Mouse (Mus musculus): ENCODE data around the gene Ugt1a6b.

The Ugt1a6b gene

DNA sequence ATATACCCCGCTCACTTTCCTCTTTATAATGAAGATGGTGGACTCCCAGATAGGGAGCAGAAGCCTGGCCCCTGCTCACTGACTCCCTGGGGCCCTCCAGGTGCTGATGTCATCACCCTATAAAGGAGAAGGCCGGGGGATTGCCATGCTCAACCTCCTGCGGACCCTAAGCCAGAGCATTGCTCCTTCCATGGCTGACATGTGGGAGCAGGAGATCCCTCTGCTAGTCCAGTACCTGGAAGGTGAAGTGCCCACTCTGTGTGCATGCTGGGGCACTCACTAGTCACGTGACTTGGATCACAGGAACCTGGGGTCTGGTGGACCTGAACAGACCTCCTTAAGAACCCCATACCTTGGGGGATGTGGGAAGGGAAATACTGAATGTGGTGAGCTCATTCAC, 137.5 kb downstream of the Ugt1a6b start:
- no peak for DNase-seq (ENCODE audit: low read depth)

DNA sequence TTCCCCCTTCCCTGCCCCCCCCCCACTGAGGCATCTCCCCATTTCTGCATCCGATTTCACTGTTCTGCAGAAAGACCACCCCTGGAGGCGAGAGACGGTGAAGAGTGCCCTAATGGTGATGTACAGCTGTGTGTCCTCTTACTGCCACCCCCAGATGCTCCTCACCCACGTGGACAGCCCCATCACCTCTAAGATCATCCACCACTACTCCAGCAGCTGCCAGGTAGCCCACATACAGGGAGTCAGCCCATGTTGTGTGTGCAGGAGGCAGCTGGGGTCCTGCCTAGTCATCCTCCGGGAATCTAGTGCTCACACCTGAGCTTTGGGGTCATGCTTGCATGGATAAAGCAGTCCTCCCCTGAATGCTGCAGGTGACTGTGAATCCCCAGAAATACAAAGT, 140.8 kb downstream of the Ugt1a6b start:
- DNase-seq (ENCODE audit: low read depth), result no peak

DNA sequence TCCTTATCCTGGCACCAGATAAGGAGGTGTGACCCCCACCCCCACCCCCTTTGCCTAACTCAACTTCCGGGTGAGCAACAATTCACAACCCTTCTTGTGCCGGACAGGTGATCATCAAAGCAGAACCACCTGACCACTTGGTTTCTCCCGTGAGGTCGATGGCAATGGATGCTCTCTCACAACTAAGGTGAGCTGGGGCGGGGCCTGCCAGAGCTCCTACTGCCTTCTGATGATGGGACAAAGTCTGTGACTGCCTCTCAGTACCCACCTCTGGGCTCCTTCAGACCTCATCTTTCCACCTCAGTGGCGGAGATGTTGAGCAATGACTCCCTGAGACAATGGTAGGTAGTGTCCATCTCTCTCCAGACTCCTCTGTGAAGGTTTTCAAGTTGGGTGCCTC, 142.8 kb downstream of the Ugt1a6b start:
- DNase-seq (ENCODE audit: low read depth), result no peak

DNA sequence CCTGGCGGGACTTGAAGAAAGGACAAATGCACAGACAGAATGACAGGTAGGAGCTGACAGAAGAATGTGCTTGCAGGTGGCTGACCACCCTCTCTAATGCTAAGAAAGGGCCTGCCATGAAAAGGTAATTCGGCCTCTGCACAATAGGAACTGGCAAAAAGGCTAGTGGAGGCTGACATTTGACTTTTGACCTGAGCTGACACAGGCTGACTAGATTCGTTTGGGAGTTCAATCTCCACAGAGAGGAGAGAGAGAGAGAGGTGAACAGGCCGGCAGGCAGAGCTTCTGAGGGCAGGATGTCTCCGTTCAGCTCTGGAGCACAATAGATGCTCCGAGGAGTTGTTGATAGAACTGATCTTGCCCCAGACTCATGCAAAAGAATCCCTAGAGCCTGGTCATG, 143.3 kb downstream of the Ugt1a6b start:
- DNase-seq (ENCODE audit: low read depth), result no peak

DNA sequence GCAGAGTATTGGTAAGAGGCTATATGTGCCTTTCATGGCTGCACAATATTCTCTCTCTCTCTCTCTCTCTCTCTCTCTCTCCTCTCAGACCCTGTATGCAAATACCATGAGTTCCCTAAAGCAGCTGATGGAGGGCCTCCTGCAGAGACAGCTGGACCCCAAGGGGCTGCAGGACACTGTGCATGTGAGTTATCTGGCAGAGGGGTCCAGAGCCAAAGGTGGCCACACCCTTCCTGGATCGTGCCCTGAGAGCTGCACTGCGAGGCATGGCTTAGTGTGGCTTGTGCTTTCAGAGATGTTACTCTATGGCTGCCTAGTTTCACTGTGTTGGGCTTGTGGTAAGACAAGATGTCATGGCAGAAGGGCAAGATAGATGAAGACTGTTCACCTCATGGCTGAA, 144.6 kb downstream of the Ugt1a6b start:
- no peak for DNase-seq (ENCODE audit: low read depth)

DNA sequence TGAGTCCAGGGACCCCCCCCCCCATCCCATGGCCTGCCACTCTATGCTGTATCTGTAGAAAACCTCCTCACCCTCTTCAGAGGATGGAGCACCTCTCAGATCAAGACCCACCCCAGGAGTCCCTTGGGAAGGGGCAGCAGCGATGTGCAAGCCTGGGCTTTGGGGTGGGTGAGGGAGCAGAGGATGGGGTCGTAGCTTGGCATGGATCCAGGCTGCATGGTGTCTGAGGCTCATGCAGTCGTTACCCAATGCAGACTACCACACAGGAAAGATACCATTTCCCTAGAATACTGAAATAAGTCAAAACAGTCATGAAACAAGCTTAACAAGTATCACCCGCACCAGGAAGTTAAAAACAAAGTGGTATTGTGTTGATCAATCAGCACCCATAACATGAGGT, 145.6 kb downstream of the Ugt1a6b start:
- DNase-seq (ENCODE audit: low read depth), result no peak

DNA sequence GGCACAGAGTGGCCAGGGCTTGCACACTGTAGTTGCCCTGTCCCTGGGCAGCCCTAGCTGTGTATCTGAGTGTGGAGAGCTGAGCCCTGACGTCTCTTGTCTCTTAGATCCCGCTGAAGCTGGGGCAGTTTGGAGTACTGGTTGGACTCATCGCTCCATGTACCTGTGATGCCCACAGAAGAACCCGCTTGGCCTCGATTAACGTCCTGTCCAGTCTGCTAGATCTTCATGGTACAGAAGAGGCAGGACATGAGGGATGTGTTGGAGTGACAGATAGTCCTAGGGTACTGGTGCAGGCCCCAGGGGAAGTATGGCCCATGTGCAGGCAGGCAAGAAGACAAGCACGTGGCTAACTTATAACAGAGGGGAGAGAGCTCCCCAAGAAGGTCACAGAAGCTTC, 146.5 kb downstream of the Ugt1a6b start:
- no peak for DNase-seq (ENCODE audit: low read depth)

DNA sequence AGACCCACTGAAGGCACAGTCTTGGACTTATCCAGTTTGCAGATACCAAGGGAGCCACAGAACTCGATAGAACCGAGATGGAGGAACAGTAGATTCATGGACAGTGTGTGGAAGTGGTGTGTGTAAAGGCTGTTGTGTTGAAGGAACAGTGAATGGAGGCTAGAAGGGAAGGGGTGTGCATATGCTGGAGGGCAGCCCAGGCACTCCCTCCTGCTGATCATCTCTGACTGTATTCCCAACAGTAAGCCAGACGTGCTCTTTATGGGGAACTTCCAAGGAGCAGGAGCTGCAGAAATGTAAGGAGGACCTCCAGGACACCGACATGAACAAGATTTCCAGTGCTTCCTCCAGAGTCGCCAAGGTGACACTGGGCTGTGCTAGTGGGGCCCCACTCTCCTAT, 147.0 kb downstream of the Ugt1a6b start:
- no peak for DNase-seq (ENCODE audit: low read depth)

DNA sequence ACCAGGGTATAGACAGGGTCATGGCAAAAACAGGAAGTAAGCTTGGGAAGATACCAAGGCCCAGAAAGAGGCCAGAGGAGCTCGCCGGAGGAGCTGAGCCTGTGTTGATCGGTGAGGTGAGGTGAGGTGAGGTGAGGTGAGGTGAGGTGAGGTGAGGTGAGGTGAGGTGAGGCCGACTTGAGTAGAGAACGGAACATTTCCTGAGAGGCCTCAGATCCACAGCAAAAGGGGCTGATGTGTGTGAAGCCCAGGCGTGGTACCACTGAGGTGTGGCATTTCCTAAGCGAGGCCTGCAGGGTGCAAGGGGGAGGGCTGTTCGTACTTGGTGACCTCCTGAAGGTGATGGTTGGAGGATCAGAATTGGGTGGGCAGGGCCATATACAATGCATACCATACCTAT, 150.1 kb downstream of the Ugt1a6b start:
- DNase-seq (ENCODE audit: low read depth), result no peak

DNA sequence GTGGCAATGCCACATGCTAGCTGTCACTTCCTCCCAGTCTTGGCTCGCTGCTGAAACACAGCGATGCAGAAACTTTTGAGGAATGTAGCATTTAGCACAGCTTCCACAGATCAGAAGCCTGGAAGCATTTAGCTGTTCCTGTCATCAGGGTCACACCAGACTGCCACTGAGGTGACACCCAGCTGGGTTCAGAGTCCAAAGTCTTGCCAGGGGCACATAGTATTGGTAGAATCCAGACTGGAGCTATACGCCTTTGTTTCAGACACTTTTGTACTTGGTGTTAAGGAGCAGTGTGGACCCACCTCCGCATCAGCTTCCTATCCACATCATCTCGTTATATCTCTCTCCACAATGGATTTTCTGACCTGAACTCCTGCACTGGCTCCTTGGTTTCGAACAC, 150.5 kb downstream of the Ugt1a6b start:
- no peak for DNase-seq (ENCODE audit: low read depth)

DNA sequence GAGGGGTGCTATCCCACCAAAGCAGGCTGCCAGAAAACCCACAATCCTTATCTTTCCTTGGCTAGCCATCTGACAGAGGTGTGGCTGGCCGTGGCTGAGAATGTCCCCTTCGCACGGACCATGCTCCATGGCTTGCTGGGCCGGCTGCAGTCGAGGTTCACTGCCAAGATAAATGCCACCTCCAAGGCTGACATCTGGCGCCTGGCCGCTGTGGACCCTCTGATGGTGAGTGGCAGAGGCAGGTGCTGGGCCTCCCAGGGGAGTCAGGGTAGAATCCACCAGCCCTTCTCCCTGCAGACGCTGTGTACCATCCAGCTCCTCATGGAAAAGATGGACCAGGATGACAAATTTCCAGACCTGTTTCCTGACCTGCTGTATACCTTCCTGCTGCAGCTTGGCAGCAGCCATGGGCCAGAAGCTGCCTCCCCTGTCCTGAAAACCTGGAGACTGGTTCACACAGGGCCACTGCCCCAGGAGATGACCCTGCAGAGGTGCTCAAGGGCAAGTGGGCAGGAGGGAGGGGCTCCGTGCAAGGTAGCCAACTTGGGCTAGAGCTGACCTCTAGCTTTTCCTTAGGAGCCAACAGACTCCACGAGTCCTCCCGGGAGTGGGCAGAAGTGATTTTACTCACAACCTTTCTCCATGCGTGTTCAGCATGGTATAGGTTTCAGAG, 151.9 kb downstream of the Ugt1a6b start:
- DNase-seq (ENCODE audit: low read depth), result no peak

DNA sequence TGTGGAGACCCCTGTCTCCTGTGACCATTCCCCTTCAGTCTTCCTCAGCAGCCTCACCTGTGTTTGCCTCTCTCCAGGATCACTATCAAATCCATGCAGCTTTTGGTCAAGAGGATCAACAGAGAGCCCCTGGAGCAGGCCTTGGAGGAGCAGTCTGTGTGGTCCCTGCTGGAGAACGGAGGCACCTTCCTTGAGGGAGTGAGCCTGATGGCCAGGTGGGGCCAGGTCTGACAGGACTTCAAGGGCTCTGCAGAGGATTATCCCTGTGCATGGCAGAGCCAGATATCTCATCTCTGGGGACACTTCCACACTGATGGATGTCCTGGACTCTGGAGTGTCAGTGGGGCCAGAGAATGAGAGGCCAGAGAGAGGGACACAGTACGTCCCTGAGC, 152.4 kb downstream of the Ugt1a6b start:
- DNase-seq (ENCODE audit: low read depth), result no peak

DNA sequence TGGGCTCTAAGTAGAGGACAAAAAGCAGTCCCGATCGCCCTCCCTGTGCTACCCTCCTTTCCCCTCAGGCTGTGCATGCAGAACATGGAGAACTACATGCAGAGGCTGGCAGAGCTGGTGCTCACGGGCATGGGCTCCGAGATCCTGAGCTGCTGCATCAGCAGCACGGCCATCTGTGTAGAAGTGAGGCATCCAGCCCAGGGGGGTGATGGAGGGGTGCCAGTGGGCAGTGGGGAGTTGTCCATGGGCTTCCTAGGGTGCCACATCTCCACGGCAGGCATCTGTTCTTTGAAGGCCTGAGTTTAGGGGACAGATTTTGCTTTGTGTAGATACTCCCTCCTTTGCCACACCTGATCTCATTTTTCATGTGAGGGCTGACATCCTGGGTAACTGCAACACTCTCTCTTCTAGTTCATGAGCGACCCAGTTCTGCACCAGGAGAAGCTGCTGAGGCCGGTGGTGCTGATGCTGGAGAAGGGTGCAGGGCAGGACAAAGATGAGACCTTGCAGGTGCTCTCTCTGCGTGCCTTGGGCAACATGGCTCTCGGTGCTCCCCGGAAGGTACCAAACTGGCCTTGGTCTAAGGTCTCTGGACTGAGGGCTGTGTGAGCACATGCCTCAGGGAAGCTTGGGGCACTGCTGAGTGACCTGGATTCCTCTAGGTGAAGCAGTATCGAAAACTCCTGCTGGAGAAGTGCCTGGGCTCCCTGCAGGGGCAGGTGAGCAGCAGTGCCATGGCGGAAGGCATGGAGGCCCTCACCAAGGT, 153.1 kb downstream of the Ugt1a6b start:
- DNase-seq (ENCODE audit: low read depth), result no peak

DNA sequence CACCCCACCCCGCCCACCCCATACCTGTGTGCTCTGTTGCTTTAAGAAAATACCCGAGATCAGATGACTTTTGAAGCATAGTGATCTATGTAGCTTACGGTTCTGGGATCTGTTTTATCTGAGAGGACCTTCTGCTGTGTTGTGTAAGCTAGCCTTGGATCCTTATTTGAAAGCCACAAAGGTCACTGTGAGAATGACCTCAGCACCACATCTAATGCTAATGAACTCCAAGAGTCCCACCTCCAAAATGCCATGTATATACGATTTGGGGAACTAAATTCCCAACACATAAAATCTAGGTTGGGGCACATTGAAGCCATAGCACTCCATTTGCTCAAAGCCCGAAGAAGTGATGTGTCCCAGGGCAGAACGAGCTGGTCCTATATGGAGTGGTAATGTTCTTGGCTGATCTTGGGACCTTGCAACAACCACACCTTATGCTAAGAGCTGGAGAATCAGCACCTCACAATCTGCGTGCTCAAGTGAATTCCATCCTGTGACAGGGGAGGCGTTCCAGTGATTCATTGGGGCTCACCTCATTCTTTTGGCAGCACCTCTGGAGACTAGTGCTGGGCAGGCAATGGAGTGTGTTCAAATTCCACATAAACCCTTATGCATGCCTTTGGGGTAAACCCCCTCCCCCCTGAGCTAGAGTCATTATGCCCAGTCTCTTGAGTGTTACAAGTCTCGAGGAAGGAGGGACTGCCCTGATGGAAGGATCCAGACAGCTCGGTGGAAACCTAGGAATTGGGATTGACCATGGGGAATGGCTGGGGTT, 154.0 kb downstream of the Ugt1a6b start:
- DNase-seq (ENCODE audit: low read depth), result no peak

DNA sequence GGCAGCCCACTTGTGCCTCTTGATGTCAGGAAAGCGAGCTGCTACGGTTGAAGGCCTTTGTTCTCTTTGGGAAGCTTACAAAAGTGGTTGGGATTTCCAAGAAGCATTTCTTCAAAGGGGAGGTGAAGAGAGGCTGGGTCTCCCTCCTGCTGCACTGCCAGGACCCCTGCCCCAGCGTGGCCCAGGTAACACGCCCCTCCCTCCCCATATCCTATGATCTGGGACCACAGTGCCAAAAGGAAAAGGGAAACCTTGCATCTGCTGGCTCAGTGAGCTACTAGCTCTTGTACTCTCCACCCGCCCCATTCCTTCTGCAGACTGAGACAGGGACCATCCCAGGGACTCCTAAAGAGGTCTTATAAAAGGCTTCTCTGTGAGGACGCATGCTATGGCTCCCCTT, 154.6 kb downstream of the Ugt1a6b start:
- DNase-seq (ENCODE audit: low read depth), result no peak

DNA sequence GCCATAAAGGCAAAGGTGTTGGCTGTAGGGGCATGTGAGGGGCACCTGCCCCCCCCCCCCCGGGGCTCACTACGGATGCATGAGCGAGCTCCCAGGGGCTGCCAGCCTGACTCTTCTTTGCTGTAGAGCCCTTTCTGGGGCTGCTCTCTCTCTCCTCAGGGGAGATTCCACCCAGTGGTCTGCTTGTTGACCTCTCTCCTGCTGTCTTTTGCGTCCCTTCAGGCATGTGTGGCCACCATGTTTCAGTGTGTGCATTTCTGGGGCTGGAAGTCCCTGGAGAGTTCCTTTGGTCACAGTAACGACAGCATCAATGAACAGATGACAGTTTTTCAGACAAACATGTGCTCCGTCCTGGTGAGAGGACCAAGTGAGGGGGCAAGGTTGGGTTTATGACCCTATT, 155.3 kb downstream of the Ugt1a6b start:
- no peak for DNase-seq (ENCODE audit: low read depth)

DNA sequence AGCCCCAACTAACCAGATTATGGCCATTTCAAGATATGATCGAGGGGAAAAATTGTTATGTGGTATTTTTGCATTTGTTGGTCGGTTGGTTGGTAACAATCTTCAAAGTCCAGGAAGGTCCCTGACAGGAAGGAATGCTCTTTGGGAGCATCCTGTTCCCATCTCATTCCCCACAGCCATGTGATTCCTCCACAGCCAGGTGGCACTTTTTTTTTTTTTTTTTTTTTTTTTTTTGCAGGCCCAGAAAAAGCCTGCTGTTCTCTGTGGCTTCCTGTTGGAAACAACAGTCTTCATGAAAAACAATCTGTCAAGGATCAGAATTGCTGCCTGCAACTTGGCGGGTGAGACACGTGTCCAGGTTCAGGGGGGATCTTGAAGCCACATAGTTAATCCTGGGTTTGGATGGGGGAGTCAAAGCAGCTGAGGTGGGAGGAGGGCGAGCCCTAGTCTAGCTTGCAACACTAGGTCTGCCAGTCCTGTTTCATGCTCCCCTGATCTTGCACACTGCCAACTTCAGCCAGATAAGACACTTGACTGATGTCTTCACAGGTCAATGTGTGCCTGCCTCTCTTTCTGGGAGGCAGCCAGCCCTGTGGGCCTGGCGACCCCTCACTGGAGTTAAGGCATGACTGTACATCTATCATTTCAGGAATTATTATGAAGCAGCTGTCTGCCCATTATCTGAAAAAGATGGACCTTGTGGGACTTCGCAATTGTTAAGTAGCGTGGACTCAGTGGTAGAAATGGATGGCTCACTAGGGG, 156.0 kb downstream of the Ugt1a6b start:
- DNase-seq (ENCODE audit: low read depth), result no peak

DNA sequence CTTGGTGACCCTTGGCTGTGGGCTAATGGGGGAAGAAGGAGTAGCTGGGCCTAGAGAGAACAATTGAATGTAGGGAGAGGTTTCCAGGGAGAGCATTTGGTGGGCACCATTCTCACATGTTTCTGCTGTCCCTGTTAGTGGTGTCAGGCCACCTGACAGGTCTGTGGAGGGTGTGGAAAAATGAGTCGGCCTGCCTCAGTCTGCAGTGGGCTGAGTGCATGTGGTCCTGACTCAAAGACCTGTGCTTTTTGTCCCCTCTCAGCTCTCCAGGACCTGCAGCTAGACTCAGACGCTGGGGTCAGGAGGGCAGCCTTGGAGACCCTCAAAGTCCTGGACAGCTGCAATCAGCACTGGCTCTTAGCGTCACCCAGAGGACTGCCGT, 156.6 kb downstream of the Ugt1a6b start:
- DNase-seq (ENCODE audit: low read depth), result no peak

DNA sequence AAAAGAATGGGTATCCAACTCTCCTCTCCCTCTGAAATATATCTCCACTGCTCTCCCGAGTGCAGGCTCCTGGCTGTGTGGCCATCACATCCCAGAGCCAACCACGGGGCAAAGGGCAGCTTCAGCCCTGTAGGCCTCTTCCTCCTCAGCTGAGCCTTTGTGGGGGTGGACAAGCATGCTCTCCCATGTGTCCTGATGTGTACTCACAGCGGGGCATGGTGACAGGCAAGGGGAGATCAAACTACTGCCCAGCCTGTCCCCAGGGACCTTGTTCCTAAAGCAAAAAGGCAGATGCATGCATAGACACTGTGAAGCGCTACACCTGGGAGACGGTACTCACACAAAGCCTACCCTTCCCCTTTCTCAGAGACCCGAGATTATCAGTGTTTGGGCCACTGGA, 157.1 kb downstream of the Ugt1a6b start:
- no peak for DNase-seq (ENCODE audit: low read depth)

DNA sequence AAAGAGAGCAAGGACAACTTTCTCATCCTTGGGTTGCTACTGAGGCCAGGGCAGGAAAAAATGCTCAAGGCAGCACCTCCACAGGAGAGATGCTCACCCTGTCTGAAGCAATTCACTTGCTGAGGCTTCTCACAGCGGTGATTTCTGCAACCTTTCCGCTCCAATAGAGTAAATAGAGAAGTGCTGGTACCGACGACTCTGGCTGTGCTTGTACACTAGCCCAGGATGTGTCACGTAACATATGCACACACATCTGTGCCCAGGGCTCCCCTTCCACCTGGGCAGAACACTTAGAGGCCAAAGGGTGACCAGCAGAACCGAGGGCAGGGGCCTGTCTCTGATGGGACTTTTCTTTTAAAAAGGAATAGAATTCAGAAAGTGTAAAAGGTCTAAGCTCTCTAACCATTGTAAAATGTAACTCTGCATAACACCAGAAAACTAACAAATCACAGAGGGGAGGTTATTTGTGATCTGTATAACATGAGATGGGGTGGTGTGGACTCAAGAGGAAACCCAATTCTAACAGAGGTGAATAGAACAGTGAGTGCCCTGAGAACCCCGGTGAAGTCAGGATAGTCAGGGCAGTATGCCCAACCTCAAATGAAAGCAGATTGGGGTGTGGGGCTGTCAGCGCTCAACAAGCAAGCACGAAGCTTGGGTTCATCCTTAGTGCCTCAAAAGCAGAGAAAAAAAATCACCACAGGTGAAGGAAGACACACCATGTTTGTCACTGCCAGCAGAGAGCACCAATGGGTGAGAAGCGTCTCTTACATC, 157.7 kb downstream of the Ugt1a6b start:
- no peak for DNase-seq (ENCODE audit: low read depth)

DNA sequence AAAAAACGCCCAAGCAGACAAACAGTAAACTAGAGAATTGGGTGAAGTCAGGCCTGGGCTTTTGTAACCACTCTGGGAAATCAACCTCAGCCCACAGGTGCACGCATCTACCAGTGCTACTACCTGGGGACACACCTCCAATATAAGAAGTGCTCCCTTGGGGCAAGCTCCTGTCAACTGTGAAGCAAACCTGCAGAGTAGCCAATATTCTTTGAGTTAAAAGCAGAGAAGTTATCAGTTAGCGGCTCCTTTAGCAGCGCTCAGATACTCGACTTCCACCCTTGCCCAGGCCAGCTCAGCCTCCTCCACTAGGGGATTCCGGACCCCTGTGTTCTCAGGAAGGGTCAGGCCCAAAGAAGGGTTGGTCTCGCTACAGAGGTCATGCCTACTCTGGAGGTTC, 158.7 kb downstream of the Ugt1a6b start:
- DNase-seq (ENCODE audit: low read depth), result no peak

DNA sequence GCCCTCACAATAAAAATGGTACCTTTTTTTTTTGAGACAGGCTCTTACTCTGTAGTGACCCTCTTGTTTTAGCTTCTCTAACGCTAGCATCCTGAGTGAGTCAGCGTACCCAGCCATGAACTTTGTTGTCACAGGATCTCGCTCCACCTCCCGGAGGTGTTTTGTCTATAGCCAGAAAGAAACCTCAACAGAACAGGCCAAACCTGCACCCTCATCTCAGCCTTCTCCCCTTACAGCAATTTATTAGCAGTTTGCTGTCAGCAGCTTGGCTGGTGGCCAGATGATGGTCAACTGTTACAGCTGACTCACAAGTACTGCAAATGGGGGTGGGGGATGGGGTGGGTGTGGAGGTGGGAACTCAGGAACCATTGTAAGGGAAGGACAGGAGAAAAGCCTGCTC, 159.2 kb downstream of the Ugt1a6b start:
- no peak for DNase-seq (ENCODE audit: low read depth)
